Mouse (Mus musculus) gastrocnemius, postnatal 4 days (tissue): ENCODE measurements around the gene Patj. TPM values are rescaled to one million over a fixed set of nuclear protein-coding genes. Genes with fewer than 3 reads are reported as not detected.

ENCODE experiments used
- DNase-seq, 2 experiments: peaks; one replicate each; pipeline ENCODE4 v3.0.0; 2021 to 2022; ENCODE audit warnings: low spot score in 2 of 2, mixed read lengths in 2 of 2
- total RNA-seq, 2 experiments: library from RNA; stranded (reverse); gene quantifications; 2 replicates each; pipeline ENCODE4 v1.2.3; 2021

Gene Patj
- total RNA-seq, 2 experiments from 2014 or later, result 8.4 to 10.7 TPM

- DNase-seq, result no peak
These were observed 239.7 kb downstream of the Patj start for GRCm38 (mm10) chr4:98635140-98635837.

- DNase-seq, result no peak
These were observed 243.1 kb downstream of the Patj start for GRCm38 (mm10) chr4:98638731-98639130.

- no peak for DNase-seq
These were observed 258.1 kb downstream of the Patj start for GRCm38 (mm10) chr4:98653650-98654049.

- no peak for DNase-seq
These were observed 258.8 kb downstream of the Patj start for GRCm38 (mm10) chr4:98654419-98654821.

GRCm38 (mm10) chr4:98656759-98657158 is 261.2 kb downstream of the Patj start:
- DNase-seq, result no peak

- DNase-seq, result no peak
These were observed 263.4 kb downstream of the Patj start for GRCm38 (mm10) chr4:98659032-98659431.

- no peak for DNase-seq
These were observed 264.9 kb downstream of the Patj start for GRCm38 (mm10) chr4:98660534-98660933.

GRCm38 (mm10) chr4:98665884-98666283 is 270.3 kb downstream of the Patj start:
- DNase-seq, result no peak

- no peak for DNase-seq
These were observed 270.9 kb downstream of the Patj start for GRCm38 (mm10) chr4:98666451-98666850.

- no peak for DNase-seq
These were observed 271.4 kb downstream of the Patj start for GRCm38 (mm10) chr4:98667009-98667408.

GRCm38 (mm10) chr4:98677506-98677905 is 281.9 kb downstream of the Patj start:
- no peak for DNase-seq

GRCm38 (mm10) chr4:98686678-98687267 is 291.2 kb downstream of the Patj start:
- no peak for DNase-seq

- DNase-seq, result no peak
These were observed 292.5 kb downstream of the Patj start for GRCm38 (mm10) chr4:98688116-98688515.

GRCm38 (mm10) chr4:98688520-98688919 is 292.9 kb downstream of the Patj start:
- no peak for DNase-seq

- DNase-seq, result no peak
These were observed 294.4 kb downstream of the Patj start for GRCm38 (mm10) chr4:98689988-98690387.

- DNase-seq, result no peak
These were observed 298.0 kb downstream of the Patj start for GRCm38 (mm10) chr4:98693465-98694185.

- DNase-seq, result no peak
These were observed 302.3 kb downstream of the Patj start for GRCm38 (mm10) chr4:98697932-98698331.

- DNase-seq, result no peak
These were observed 303.3 kb downstream of the Patj start for GRCm38 (mm10) chr4:98698921-98699320.

- DNase-seq, result no peak
These were observed 304.6 kb downstream of the Patj start for GRCm38 (mm10) chr4:98700156-98700555.

GRCm38 (mm10) chr4:98702201-98702894 is 306.8 kb downstream of the Patj start:
- DNase-seq, result peak; percentile 48 to 70

- DNase-seq, result no peak
These were observed 315.3 kb downstream of the Patj start for GRCm38 (mm10) chr4:98710891-98711290.
